Mouse (Mus musculus) intestine, postnatal 0 days (tissue): ENCODE data around the gene Nkain2. TPM values are rescaled to one million over a fixed set of nuclear protein-coding genes. Genes with fewer than 3 reads are reported as not detected.
"Not testable (repeated sequence)": the region's sequence is repeated elsewhere in the genome, so short reads cannot be mapped to it uniquely, and the experiment has no call there.

ENCODE experiments used
- ATAC-seq: fragments of 200-750 bp; cut with Nextera tagmentation; 2 replicates; pipeline ENCODE4 v1.8.0; 2017; ENCODE audit warnings: mild to moderate bottlenecking, moderate TSS enrichment, moderate library complexity
- H3K27ac ChIP-seq: fragments of 300-500 bp; sonication (generic); 2 replicates; pipeline ENCODE4 v1.5.1; 2014; ENCODE audit warnings: mild to moderate bottlenecking, low read depth, low read length, moderate library complexity
- H3K27me3 ChIP-seq: fragments of 300-500 bp; sonication (generic); replicated peaks from 2 replicates; pipeline ENCODE4 v1.6.1; 2014; ENCODE audit warnings: low read length, mixed read lengths; ENCODE audit not compliant: control insufficient read depth, insufficient read depth
- H3K36me3 ChIP-seq: fragments of 300-500 bp; sonication (generic); 2 replicates; pipeline ENCODE4 v1.6.1; 2014; ENCODE audit warnings: mild to moderate bottlenecking, moderate library complexity; ENCODE audit not compliant: control insufficient read depth, insufficient read depth
- H3K4me1 ChIP-seq: fragments of 300-500 bp; sonication (generic); replicated peaks from 2 replicates; pipeline ENCODE4 v1.6.1; 2014; ENCODE audit warnings: antibody characterized with exemption, low read length, mixed read lengths; ENCODE audit not compliant: control insufficient read depth, insufficient read depth
- H3K4me2 ChIP-seq: fragments of 300-500 bp; sonication (generic); replicated peaks from 2 replicates; pipeline ENCODE4 v1.6.1; 2014; ENCODE audit warnings: low read depth, mild to moderate bottlenecking, moderate library complexity
- H3K4me3 ChIP-seq: fragments of 300-500 bp; sonication (generic); 2 replicates; pipeline ENCODE4 v1.5.1; 2014; ENCODE audit warnings: low read depth, low read length
- H3K9ac ChIP-seq: fragments of 300-500 bp; sonication (generic); 2 replicates; pipeline ENCODE4 v1.6.1; 2014; ENCODE audit warnings: mild to moderate bottlenecking, low read depth, low read length
- H3K9me3 ChIP-seq: fragments of 300-500 bp; sonication (generic); 2 replicates; pipeline ENCODE4 v1.6.1; 2016; ENCODE audit warnings: mixed run types; ENCODE audit not compliant: control insufficient read depth
- CTCF ChIP-seq: sonication (generic); IDR thresholded peaks from 2 replicates; pipeline ENCODE4 v1.5.1; 2016; ENCODE audit warnings: low read depth, mild to moderate bottlenecking, control low read depth, antibody characterized with exemption, moderate library complexity
- WGBS: fragments of 180-500 bp; shearing (Covaris S2); extraction: QIAGEN DNeasy Blood & Tissue Kit; methylation state at CpG from one replicate; pipeline ENCODE4 v1.1.7; 2014; 5-methylcytosine and 5-hydroxymethylcytosine counted together
- polyA plus RNA-seq: library from polyadenylated mRNA; unstranded; fragments of >200 nt; fragmentation: Nextera tagmentation; extraction: Ambion mirVana; gene quantifications from 2 replicates; pipeline ENCODE4 v1.2.1, GENCODE M21; 2015

Nkain2 gene
- polyA plus RNA-seq, 1 experiment from 2014 or later = 1.0 TPM

- no peak for ATAC-seq
- H3K4me3 ChIP-seq = no peak overlapping the region
- H3K4me1 ChIP-seq = no peaks in the 10 kb centered on the region
- TF ChIP-seq CTCF = no peak
- H3K36me3 ChIP-seq = no peaks in the 10 kb centered on the region
- 19% methylated on average over 1 of the region's 1 CpGs for WGBS
- no peak overlapping the region for H3K27ac ChIP-seq
- no peak overlapping the region for H3K4me2 ChIP-seq
- no peak overlapping the region for H3K9ac ChIP-seq
- no peaks in the 10 kb centered on the region for H3K9me3 ChIP-seq
- H3K27me3 ChIP-seq = no peaks in the 10 kb centered on the region
Measured at GRCm38 (mm10) chr10:32869541-32869940, 20.7 kb downstream of the Nkain2 start.

- H3K4me2 ChIP-seq = no peak overlapping the region
- H3K9me3 ChIP-seq = no peaks in the 10 kb centered on the region
- H3K4me1 ChIP-seq = no peaks in the 10 kb centered on the region
- H3K27ac ChIP-seq = no peak overlapping the region
- no peak for ATAC-seq
- no peak overlapping the region for H3K9ac ChIP-seq
- H3K36me3 ChIP-seq = no peaks in the 10 kb centered on the region
- H3K27me3 ChIP-seq = no peaks in the 10 kb centered on the region
- TF ChIP-seq CTCF = no peak
- no peak overlapping the region for H3K4me3 ChIP-seq
- 81% methylated on average over 4 of the region's 4 CpGs for WGBS
Measured at GRCm38 (mm10) chr10:32815210-32815883, 74.9 kb downstream of the Nkain2 start.

GRCm38 (mm10) chr10:32796215-32796614 lies 94.0 kb downstream of the Nkain2 start:
- 68% methylated on average over 2 of the region's 2 CpGs for WGBS

GRCm38 (mm10) chr10:32790541-32790940 lies 99.7 kb downstream of the Nkain2 start:
- Histone ChIP-seq H3K4me2 (no peak overlapping the region), H3K4me1 (no peaks in the 10 kb centered on the region), H3K9ac (no peak overlapping the region), H3K27me3 (no peaks in the 10 kb centered on the region), H3K4me3 (no peak overlapping the region), H3K36me3 (no peaks in the 10 kb centered on the region), H3K9me3 (no peaks in the 10 kb centered on the region), H3K27ac (no peak overlapping the region)
- TF ChIP-seq CTCF = no peak
- ATAC-seq = no peak

More at GRCm38 (mm10) chr10:32796215-32796614, 94.0 kb downstream of the Nkain2 start:
- Histone ChIP-seq H3K27me3 (no peaks in the 10 kb centered on the region), H3K9ac (no peak overlapping the region), H3K4me3 (no peak overlapping the region), H3K27ac (no peak overlapping the region), H3K4me2 (no peak overlapping the region), H3K9me3 (no peaks in the 10 kb centered on the region), H3K4me1 (no peaks in the 10 kb centered on the region), H3K36me3 (no peaks in the 10 kb centered on the region)
- no peak for ATAC-seq
- no peak for TF ChIP-seq CTCF

GRCm38 (mm10) chr10:32782732-32783359 lies 107.4 kb downstream of the Nkain2 start:
- Histone ChIP-seq H3K9ac (no peak overlapping the region), H3K36me3 (no peaks in the 10 kb centered on the region), H3K4me3 (no peak overlapping the region), H3K27ac (no peak overlapping the region), H3K27me3 (no peaks in the 10 kb centered on the region), H3K4me2 (no peak overlapping the region), H3K4me1 (no peaks in the 10 kb centered on the region), H3K9me3 (no peaks in the 10 kb centered on the region)
- 63% methylated on average over 3 of the region's 3 CpGs for WGBS
- no peak for ATAC-seq
- no peak for TF ChIP-seq CTCF

- Histone ChIP-seq H3K4me2 (no peak overlapping the region), H3K9me3 (no peaks in the 10 kb centered on the region), H3K27ac (no peak overlapping the region), H3K4me1 (no peaks in the 10 kb centered on the region), H3K36me3 (no peaks in the 10 kb centered on the region), H3K4me3 (no peak overlapping the region), H3K27me3 (no peaks in the 10 kb centered on the region), H3K9ac (no peak overlapping the region)
- 80% methylated on average over 2 of the region's 2 CpGs for WGBS
- TF ChIP-seq CTCF = no peak
- ATAC-seq = no peak
Measured at GRCm38 (mm10) chr10:32738989-32739388, 151.3 kb downstream of the Nkain2 start.

- 58% methylated on average over 1 of the region's 1 CpGs for WGBS
- not testable (repeated sequence) for H3K4me2 ChIP-seq, H3K4me1 ChIP-seq, H3K36me3 ChIP-seq, ATAC-seq, H3K27me3 ChIP-seq, H3K9me3 ChIP-seq, H3K9ac ChIP-seq, H3K4me3 ChIP-seq, H3K27ac ChIP-seq
Measured at GRCm38 (mm10) chr10:32706579-32706978, 183.7 kb downstream of the Nkain2 start.
